Mouse (Mus musculus) megakaryocyte-erythroid progenitor cell, adult 5-6 weeks (primary cell): ENCODE results near the gene Tmtc1. TPM values are rescaled to one million over a fixed set of nuclear protein-coding genes. Genes with fewer than 3 reads are reported as not detected.
A peak's percentile ranks its signal among the peaks of the same experiment; 100 is the strongest.

Experiments used
- ATAC-seq: replicated peaks from 2 replicates; pipeline ENCODE4 v1.8.0; 2016; ENCODE audit warnings: mild to moderate bottlenecking, inconsistent platforms; ENCODE audit not compliant: severe bottlenecking, poor library complexity, low FRiP score, low TSS enrichment
- total RNA-seq, 2 experiments: library from RNA; stranded (forward) in 1 of 2; stranded (reverse) in 1 of 2; fragments of 200-1000, 215-1000 nt in 1 of 2; fragments of >200 nt in 1 of 2; fragmentation: Nextera tagmentation in 1 of 2; gene quantifications; 2 replicates each; pipeline ENCODE4 v1.2.3; 2014 to 2017

The Tmtc1 gene
- total RNA-seq, 2 experiments from 2014 or later = 0.14 TPM; not detected in 1

- no peak for ATAC-seq
These were observed 183.5 kb downstream of the Tmtc1 start for GRCm38 (mm10) chr6:148260729-148261101.

DNA sequence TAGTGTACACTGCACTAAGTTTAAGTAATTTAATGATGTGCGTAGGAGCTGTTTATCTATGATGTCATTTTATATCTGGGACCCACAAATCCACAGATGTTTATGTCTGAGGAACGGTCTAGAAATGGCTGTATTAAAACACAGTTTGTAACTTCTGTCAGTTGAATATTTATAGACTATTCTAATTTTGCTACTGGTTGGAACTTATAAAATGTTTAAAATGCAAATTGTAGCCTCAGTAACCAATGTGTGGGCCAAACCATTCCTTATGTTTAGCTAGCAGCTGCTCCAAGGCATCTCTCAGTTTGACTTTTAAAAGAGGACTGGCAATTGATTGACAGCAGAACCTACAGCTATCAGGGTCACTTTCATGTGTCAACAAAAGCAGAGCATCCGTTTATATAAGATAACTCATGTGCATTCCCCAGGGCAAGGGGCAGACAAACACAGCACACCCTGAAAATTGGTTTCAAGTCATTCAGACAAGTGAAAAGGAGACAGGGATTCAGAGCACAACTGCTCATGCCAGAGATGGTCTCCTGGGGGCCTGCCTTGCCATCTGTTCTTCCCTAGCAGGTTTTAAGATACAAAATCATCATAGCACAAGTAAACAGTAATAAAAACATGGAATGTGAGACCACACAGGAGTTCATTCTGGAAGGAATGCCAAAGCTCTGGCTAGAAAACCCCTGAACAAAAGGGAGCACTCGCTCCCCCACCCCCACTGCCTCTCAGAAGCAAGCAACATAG, 184.0 kb downstream of the Tmtc1 start:
- no peak for ATAC-seq

DNA sequence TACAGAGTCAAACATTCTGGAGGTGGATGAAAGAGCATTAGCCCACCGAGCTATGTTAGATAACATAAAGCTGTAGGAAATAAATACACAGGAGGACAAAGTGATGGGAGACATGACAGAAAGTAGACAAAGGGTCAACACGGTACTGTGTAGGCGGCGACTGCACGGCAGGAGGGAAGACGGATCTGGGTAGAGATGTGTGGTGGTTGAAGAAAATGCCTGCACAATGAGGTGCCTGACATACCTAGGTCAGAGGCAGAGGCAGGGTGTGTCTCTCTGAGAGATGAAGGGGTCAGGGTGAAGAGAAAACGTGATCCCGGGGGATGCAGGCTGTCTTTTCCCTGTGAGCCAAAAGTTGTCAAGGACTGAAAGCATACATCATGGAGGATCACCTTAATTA, 185.1 kb downstream of the Tmtc1 start:
- ATAC-seq = no peak

DNA sequence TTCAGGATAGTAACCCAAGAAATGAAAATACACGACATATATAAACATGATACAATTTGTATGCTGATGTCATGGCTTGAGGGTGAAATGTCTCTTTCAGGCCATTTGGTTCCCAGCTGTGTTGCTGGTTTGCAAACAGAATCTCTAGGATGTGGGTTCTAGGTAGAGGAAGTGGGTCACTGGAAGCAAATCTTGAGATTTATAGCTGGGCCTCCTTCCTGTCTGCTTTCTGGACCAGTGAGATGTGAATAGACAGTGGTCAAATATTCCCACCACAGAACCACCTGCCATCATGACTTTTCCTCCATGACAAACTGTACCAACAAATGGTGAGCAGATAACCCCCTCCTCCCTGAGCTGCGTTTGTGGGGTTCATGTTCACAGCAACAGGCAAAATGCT, 186.4 kb downstream of the Tmtc1 start:
- ATAC-seq = no peak

DNA sequence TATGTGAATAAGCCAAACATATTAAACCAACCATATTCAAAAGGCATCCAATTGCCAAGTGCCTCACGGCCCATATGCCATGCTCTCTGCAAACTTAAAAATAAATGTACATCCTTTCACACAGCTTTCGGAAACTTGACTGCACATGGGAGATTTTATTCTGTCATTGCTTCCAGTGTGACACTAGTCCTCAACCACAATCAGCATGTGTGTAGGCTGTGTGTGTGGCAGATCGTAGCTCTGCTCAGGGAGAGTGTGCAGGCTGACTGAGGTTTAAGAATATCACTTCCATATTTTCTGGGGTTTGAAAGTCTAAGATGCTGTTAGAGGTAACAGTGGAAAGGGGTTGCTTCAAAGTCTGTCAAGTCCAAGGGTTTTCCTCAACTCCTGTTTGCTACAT, 188.1 kb downstream of the Tmtc1 start:
- no peak for ATAC-seq

- ATAC-seq = no peak
These were observed 188.7 kb downstream of the Tmtc1 start for GRCm38 (mm10) chr6:148255395-148256053.

- no peak for ATAC-seq
These were observed 195.0 kb downstream of the Tmtc1 start for GRCm38 (mm10) chr6:148249221-148249620.

GRCm38 (mm10) chr6:148248625-148249024, 195.6 kb downstream of the Tmtc1 start:
- peak; percentile 60; the same call in 1 of the 2 replicates for ATAC-seq

- no peak for ATAC-seq
These were observed 197.6 kb downstream of the Tmtc1 start for GRCm38 (mm10) chr6:148246544-148246943.

GRCm38 (mm10) chr6:148244836-148245235, 199.4 kb downstream of the Tmtc1 start:
- no peak for ATAC-seq

DNA sequence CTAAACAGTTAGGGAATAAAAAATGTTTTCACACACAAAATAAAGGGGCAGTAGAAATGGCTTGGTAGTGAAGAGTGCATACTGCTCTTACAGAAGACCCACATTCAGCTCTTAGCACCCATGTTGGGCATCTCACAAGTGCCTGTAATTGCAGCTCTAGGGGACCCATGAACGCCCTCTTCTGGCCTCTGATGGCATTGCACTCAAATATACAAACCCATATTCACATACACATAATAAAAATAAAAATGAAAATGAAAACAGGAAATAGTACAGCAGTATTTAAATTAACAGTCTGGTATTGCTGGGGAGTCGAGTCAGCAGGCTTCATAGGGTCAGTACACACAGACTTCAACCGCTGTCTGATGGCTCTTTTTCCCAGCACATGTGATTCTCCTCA, 201.9 kb downstream of the Tmtc1 start:
- ATAC-seq = no peak

GRCm38 (mm10) chr6:148241685-148242084, 202.5 kb downstream of the Tmtc1 start:
- ATAC-seq = no peak

- ATAC-seq = no peak
These were observed 204.9 kb downstream of the Tmtc1 start for GRCm38 (mm10) chr6:148239311-148239710.

- no peak for ATAC-seq
These were observed 206.7 kb downstream of the Tmtc1 start for GRCm38 (mm10) chr6:148237453-148237852.

DNA sequence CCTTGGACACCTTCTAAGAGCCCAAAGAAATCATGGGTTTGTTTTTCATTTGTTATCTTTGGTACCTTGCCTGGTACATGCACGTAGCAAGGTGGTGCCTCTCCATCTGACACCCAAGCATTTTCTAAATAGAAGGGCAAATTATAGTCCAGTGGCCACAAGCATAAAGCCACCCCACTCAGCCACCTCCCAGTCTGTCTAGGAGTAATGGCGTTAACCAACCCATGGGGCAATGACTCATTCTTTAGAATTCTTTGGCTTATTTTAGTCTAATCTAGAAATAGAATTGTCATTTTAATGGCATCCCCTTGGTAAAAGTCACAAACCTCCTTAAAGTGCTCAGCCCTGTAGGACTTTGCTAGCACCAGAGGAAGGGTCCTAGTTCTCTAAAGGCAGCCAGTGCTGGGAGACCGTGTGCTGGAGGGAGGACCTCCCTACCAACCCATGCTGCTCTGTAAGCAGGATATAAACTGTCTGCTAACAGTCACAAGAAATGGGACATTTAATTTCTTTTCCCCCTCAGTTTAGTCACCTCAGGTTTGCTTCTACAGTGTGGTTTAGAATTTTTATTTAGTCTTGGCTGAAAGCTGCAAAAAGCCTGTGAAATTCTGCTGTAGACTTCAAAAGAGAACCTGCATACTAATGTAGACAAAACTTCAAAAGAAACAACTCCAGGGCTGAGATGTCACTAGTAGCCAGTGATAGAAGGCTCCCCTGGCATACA, 209.9 kb downstream of the Tmtc1 start:
- no peak for ATAC-seq

GRCm38 (mm10) chr6:148227542-148227941, 216.6 kb downstream of the Tmtc1 start:
- ATAC-seq = 0 out of 2 replicates have a peak, but pooled peaks have one; percentile 18

DNA sequence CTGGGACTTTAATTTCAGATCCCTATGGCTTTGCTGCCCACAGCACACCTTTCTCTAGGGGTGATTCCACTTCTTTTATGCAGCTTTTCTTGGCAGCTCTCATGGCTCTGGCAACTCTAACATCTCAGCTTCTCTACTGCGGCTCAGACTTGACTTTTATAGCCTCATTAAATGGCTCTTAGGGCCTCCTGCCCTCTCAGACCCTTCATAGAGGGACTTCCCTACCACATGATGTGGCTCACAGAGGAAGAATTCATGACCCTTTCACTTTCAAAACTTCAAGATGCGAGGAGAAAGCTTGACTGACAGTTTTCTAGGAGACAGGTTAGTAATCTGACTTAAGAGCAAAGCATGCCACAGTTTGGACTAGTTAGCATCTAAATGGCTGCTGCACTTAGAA, 221.5 kb downstream of the Tmtc1 start:
- no peak for ATAC-seq

GRCm38 (mm10) chr6:148218235-148219076, 225.7 kb downstream of the Tmtc1 start:
- peak; percentile 80 for ATAC-seq

DNA sequence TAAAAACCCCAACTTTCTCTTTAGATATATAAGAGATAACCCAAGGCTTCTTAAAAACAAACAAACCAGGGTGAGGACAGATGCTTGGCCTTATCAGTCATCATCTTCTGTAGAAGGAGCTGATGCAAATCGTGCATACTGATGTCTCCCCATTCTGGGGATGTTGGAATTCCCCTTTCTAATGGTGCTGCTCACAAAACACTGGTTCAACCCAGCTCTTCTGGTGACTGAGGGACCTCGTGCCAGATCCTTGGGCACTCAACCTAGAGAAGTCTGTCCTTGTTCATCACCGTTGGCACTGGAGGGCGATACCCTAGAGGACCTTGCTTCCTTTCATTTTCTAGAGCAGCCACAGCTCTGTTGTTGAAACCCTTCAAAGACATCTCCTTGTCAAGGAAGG, 227.4 kb downstream of the Tmtc1 start:
- no peak for ATAC-seq

- peak; percentile 39 for ATAC-seq
These were observed 229.4 kb downstream of the Tmtc1 start for GRCm38 (mm10) chr6:148214765-148215164.
